11 mouse cellular contexts compared by ENCODE assay signal in genomic region chr17:6052801-6053200, GRCm38 (mm10).
"Had no signal": no experiment of that assay in that cellular context is flagged by ENCODE, and none has a peak within 500 bp of the region (broad histone marks: within the 10 kb centered on the region; RNA-seq: fewer than 3 reads in every experiment).

No protein-coding gene starts in this region.

- DNase-seq: liver, embryonic 13.5 days; liver, postnatal 0 days; lung, adult 2 months; lung, postnatal 14 days; lung, postnatal 36 days; right cerebral cortex, postnatal 25 days; right cerebral cortex, postnatal 4 days; spleen, adult 18-20 months; thymus, adult 18-20 months; thymus, postnatal 14 days; thymus, postnatal 36 days had no signal
